Mouse (Mus musculus) CH12.LX (cell line): ENCODE results near the gene Ip6k1.

Source experiments
- BHLHE40 ChIP-seq: IDR thresholded peaks from 2 replicates; pipeline ENCODE4 v1.6.1; 2011; ENCODE audit warnings: mild to moderate bottlenecking, low read depth, low read length, improper control_type of control experiment
- CHD1 ChIP-seq: IDR thresholded peaks from 2 replicates; pipeline ENCODE4 v1.6.1; 2012; ENCODE audit warnings: low read depth, low read length, improper control_type of control experiment, inconsistent platforms
- CHD2 ChIP-seq: IDR thresholded peaks from 2 replicates; pipeline ENCODE4 v1.6.1; 2011; ENCODE audit warnings: low read length, improper control_type of control experiment
- CTCF ChIP-seq, 2 experiments: IDR thresholded peaks in 1 of 2; conservative IDR thresholded peaks in 1 of 2; 2 replicates each; pipeline ENCODE4 v1.5.1; 2011 to 2012; ENCODE audit warnings: low read depth in 2 of 2, low read length in 2 of 2, improper control_type of control experiment in 1 of 2, inconsistent platforms in 1 of 2, mild to moderate bottlenecking in 1 of 2, moderate library complexity in 1 of 2
- EP300 ChIP-seq: IDR thresholded peaks from 2 replicates; pipeline ENCODE4 v1.6.1; 2011; ENCODE audit warnings: low read length, improper control_type of control experiment
- HCFC1 ChIP-seq: IDR thresholded peaks from 2 replicates; pipeline ENCODE4 v1.6.1; 2012; ENCODE audit warnings: low read depth, mild to moderate bottlenecking, inconsistent platforms, low read length, improper control_type of control experiment
- JUN ChIP-seq: IDR thresholded peaks from 2 replicates; pipeline ENCODE4 v1.6.1; 2011; ENCODE audit warnings: low read depth, mild to moderate bottlenecking, low read length, improper control_type of control experiment, moderate library complexity; ENCODE audit not compliant: insufficient read depth
- KAT2A ChIP-seq: IDR thresholded peaks from 2 replicates; pipeline ENCODE4 v1.6.1; 2012; ENCODE audit warnings: low read length, improper control_type of control experiment, inconsistent platforms; ENCODE audit not compliant: insufficient replicate concordance
- MXI1 ChIP-seq: IDR thresholded peaks from 2 replicates; pipeline ENCODE4 v1.6.1; 2011; ENCODE audit warnings: mild to moderate bottlenecking, low read depth, low read length, improper control_type of control experiment
- MYC ChIP-seq: IDR thresholded peaks from 2 replicates; pipeline ENCODE4 v1.6.1; 2011; ENCODE audit warnings: low read depth, mild to moderate bottlenecking, improper control_type of control experiment, low read length
- POLR2A ChIP-seq: IDR thresholded peaks from 2 replicates; pipeline ENCODE4 v1.6.1; 2011; ENCODE audit warnings: low read depth, mild to moderate bottlenecking, improper control_type of control experiment, low read length
- USF1 ChIP-seq: IDR thresholded peaks from 2 replicates; pipeline ENCODE4 v1.6.1; 2014; ENCODE audit warnings: low read depth, mild to moderate bottlenecking, inconsistent platforms, low read length, improper control_type of control experiment
- USF2 ChIP-seq: conservative IDR thresholded peaks from 2 replicates; pipeline ENCODE4 v1.6.1; 2011; ENCODE audit warnings: low read depth, low read length, improper control_type of control experiment
- ZC3H11A ChIP-seq: IDR thresholded peaks from 2 replicates; pipeline ENCODE4 v1.6.1; 2012; ENCODE audit warnings: low read depth, mild to moderate bottlenecking, inconsistent platforms, low read length, improper control_type of control experiment

DNA sequence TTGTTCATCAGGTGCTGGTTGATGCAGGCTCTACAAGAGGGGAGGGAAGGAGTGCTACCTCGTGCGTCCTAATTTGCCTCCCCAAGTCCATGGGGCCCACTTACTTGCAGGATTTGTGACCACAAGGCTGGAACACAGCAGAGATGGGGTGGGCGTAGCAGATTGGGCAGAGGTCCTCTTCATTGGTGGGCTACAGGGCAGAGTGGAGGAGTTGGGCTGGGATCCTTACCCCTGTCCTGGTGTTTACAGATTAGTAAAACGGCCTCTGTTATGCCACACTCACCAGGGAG, 49.6 kb downstream of the Ip6k1 start:
- TF ChIP-seq MXI1 (no peak), ZC3H11A (no peak), JUN (no peak), HCFC1 (no peak), MYC (no peak), CHD1 (no peak), USF2 (no peak), CHD2 (no peak), POLR2A (no peak), CTCF (conservative IDR thresholded peaks at IDR 0.05 in 1 of 2, IDR thresholded peaks at IDR 0.05 in 1 of 2; ENCODE audit: low read depth in 2 of 2, low read length in 2 of 2) (no peak), EP300 (no peak), USF1 (no peak), BHLHE40 (no peak), KAT2A (no peak)
